Mouse (Mus musculus) hematopoietic stem cell, adult 5-6 weeks (primary cell): ENCODE data around the gene Rad50. TPM values are rescaled to one million over a fixed set of nuclear protein-coding genes. Genes with fewer than 3 reads are reported as not detected.

Experiments used
- ATAC-seq, 2 experiments: fragments of 125-278 bp in 1 of 2; replicated peaks in 1 of 2; 2 replicates each; pipeline ENCODE4 v1.8.0; 2016 to 2017; ENCODE audit warnings: inconsistent platforms in 2 of 2, mild to moderate bottlenecking in 2 of 2, moderate number of reproducible peaks in 2 of 2, low read depth in 1 of 2, moderate TSS enrichment in 1 of 2; ENCODE audit not compliant: low FRiP score in 2 of 2, poor library complexity in 2 of 2, severe bottlenecking in 2 of 2, insufficient read depth in 1 of 2, low TSS enrichment in 1 of 2
- total RNA-seq: library from RNA; stranded (forward); fragments of 172-1452, 232-1000 nt; gene quantifications from 2 replicates; pipeline ENCODE4 v1.2.3, GENCODE M21; 2017

Gene Rad50
- 86.1 and 112 TPM in 2 replicates for total RNA-seq

- peak; percentile 95 to 98 for ATAC-seq
Observed at GRCm38 (mm10) chr11:53706934-53707717, at the start of gene Rad50. Gene Rad50, minus strand, starts transcription at chr11:53707319.

GRCm38 (mm10) chr11:53755011-53755595 is 48.0 kb upstream of the Rad50 start:
- ATAC-seq: no peak

GRCm38 (mm10) chr11:53749716-53750352 is 42.7 kb upstream of the Rad50 start:
- no peak for ATAC-seq

- no peak for ATAC-seq
Observed at GRCm38 (mm10) chr11:53749306-53749705, 42.2 kb upstream of the Rad50 start.

GRCm38 (mm10) chr11:53748614-53749013 is 41.5 kb upstream of the Rad50 start:
- peak in 1 of 2 experiments; percentile 45; a peak in 1 of 4 replicates for ATAC-seq

GRCm38 (mm10) chr11:53747985-53748384 is 40.9 kb upstream of the Rad50 start:
- peak in 1 of 2 experiments; percentile 53; a peak in 2 of 4 replicates for ATAC-seq

- ATAC-seq: no peak
Observed at GRCm38 (mm10) chr11:53745260-53745659, 38.1 kb upstream of the Rad50 start.

GRCm38 (mm10) chr11:53742353-53742752 is 35.2 kb upstream of the Rad50 start:
- no peak for ATAC-seq

- peak; percentile 52 to 71; a peak in 1 of 4 replicates for ATAC-seq
Observed at GRCm38 (mm10) chr11:53737573-53737946, 30.4 kb upstream of the Rad50 start.

GRCm38 (mm10) chr11:53736771-53737572 is 29.9 kb upstream of the Rad50 start:
- ATAC-seq: peak; percentile 75 to 86

- peak; percentile 74 to 85 for ATAC-seq
Observed at GRCm38 (mm10) chr11:53735682-53736245, 28.6 kb upstream of the Rad50 start.

GRCm38 (mm10) chr11:53734970-53735681 is 28.0 kb upstream of the Rad50 start:
- ATAC-seq: no peak

GRCm38 (mm10) chr11:53734431-53734830 is 27.3 kb upstream of the Rad50 start:
- no peak for ATAC-seq

GRCm38 (mm10) chr11:53733824-53734223 is 26.7 kb upstream of the Rad50 start:
- ATAC-seq: no peak

GRCm38 (mm10) chr11:53732244-53732643 is 25.1 kb upstream of the Rad50 start:
- ATAC-seq: no peak

GRCm38 (mm10) chr11:53731457-53731856 is 24.3 kb upstream of the Rad50 start:
- no peak for ATAC-seq

GRCm38 (mm10) chr11:53720715-53721114 is 13.6 kb upstream of the Rad50 start, which contains the start of gene Il5:
Gene Il5, plus strand, starts transcription at chr11:53720794.
- ATAC-seq: no peak
